Mouse (Mus musculus) bone marrow macrophage, adult 2 months (primary cell): ENCODE measurements around the gene Neu3.

Experiments
- CTCF ChIP-seq: IDR thresholded peaks from 2 replicates; pipeline ENCODE4 v1.5.1; 2012; ENCODE audit warnings: low read depth, mild to moderate bottlenecking, low read length, moderate library complexity
- POLR2A ChIP-seq: IDR thresholded peaks from 2 replicates; pipeline ENCODE4 v1.6.1; 2012; ENCODE audit warnings: mild to moderate bottlenecking, low read depth, low read length, borderline replicate concordance

DNA sequence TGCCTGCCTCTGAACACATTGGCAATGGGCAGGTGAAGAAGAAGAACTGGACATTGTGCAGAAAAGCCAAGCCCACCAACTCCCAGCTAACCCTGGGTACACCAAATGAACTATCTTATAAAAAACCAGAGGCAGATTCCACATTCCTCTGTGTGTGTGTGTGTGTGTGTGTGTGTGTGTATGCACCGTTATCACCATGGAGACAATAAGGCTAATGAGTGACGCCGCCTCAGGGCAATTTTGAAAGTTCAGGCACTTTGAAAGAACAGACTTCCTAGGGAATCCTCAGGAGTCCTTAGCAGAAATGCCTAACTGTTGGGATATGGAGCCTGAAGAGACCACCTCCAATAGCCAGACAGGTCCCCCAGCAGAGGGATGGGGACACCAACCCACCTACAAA lies 31.0 kb downstream of the Neu3 start:
- TF ChIP-seq CTCF: no peak
- TF ChIP-seq POLR2A: no peak
